Mouse (Mus musculus) MEL (cell line): Measurements from ENCODE around the gene Rps21. TPM values are rescaled to one million over a fixed set of nuclear protein-coding genes. Genes with fewer than 3 reads are reported as not detected.

Experiments used
- DNase-seq: peaks from one replicate; pipeline ENCODE4 v3.0.0; 2011; ENCODE audit warnings: low read depth, low spot score
- H3K27ac ChIP-seq: 2 replicates; pipeline ENCODE4 v1.5.1; 2012; ENCODE audit warnings: low read depth, mild to moderate bottlenecking, control low read depth, low read length, moderate library complexity; ENCODE audit not compliant: control insufficient read depth
- H3K27me3 ChIP-seq, 2 experiments: fragments of 150-350 bp in 1 of 2; sonication (generic) in 1 of 2; 2 replicates each; pipeline ENCODE4 v1.6.1; 2012; ENCODE audit warnings: low read length in 2 of 2, mild to moderate bottlenecking in 2 of 2, improper control_type of control experiment in 1 of 2, moderate library complexity in 1 of 2; ENCODE audit not compliant: insufficient read depth in 2 of 2, control insufficient read depth in 1 of 2
- H3K36me3 ChIP-seq, 2 experiments: 2 replicates each; pipeline ENCODE4 v1.6.1; 2012 to 2014; ENCODE audit warnings: low read length in 2 of 2, improper control_type of control experiment in 1 of 2, inconsistent platforms in 1 of 2, mild to moderate bottlenecking in 1 of 2; ENCODE audit not compliant: insufficient read depth in 2 of 2, control insufficient read depth in 1 of 2
- H3K4me1 ChIP-seq, 2 experiments: fragments of 150-350 bp in 1 of 2; sonication (generic) in 1 of 2; 2 replicates each; pipeline ENCODE4 v1.6.1; 2012; ENCODE audit warnings: low read length in 2 of 2, improper control_type of control experiment in 1 of 2, mild to moderate bottlenecking in 1 of 2; ENCODE audit not compliant: insufficient read depth in 2 of 2, control insufficient read depth in 1 of 2
- H3K4me3 ChIP-seq, 2 experiments: fragments of 150-350 bp in 1 of 2; sonication (generic) in 1 of 2; 2 replicates each; pipeline ENCODE4 v1.5.1; 2012; ENCODE audit warnings: low read depth in 2 of 2, low read length in 2 of 2, mild to moderate bottlenecking in 2 of 2, moderate library complexity in 2 of 2, control low read depth in 1 of 2, improper control_type of control experiment in 1 of 2; ENCODE audit not compliant: control insufficient read depth in 1 of 2, insufficient read depth in 1 of 2
- H3K79me2 ChIP-seq: 2 replicates; pipeline ENCODE4 v1.6.1; 2012; ENCODE audit warnings: mild to moderate bottlenecking, low read length, moderate library complexity; ENCODE audit not compliant: control insufficient read depth, poor library complexity, insufficient read depth
- H3K9ac ChIP-seq: 2 replicates; pipeline ENCODE4 v1.6.1; 2012; ENCODE audit warnings: low read depth, mild to moderate bottlenecking, control low read depth, low read length, moderate library complexity; ENCODE audit not compliant: control insufficient read depth, poor library complexity, severe bottlenecking
- H3K9me3 ChIP-seq: fragments of 150-350 bp; sonication (generic); replicated peaks from 2 replicates; pipeline ENCODE4 v1.6.1; 2012; ENCODE audit warnings: mild to moderate bottlenecking, low read length, improper control_type of control experiment, moderate library complexity; ENCODE audit not compliant: insufficient read depth
- BHLHE40 ChIP-seq: IDR thresholded peaks from 2 replicates; pipeline ENCODE4 v1.6.1; 2012; ENCODE audit warnings: low read depth, mild to moderate bottlenecking, inconsistent platforms, low read length, improper control_type of control experiment, borderline replicate concordance
- CHD2 ChIP-seq: IDR thresholded peaks from 2 replicates; pipeline ENCODE4 v1.6.1; 2011; ENCODE audit warnings: low read length, improper control_type of control experiment
- CTCF ChIP-seq, 3 experiments: IDR thresholded peaks in 2 of 3; conservative IDR thresholded peaks in 1 of 3; 2 replicates each; pipeline ENCODE4 v1.5.1; 2011 to 2012; ENCODE audit warnings: low read length in 3 of 3, low read depth in 2 of 3, mild to moderate bottlenecking in 2 of 3, improper control_type of control experiment in 1 of 3, inconsistent platforms in 1 of 3, mixed read lengths in 1 of 3, moderate library complexity in 1 of 3; ENCODE audit not compliant: control insufficient read depth in 1 of 3, insufficient read depth in 1 of 3, poor library complexity in 1 of 3, severe bottlenecking in 1 of 3
- ELF1 ChIP-seq: IDR thresholded peaks from 2 replicates; pipeline ENCODE4 v1.6.1; 2014; ENCODE audit warnings: low read depth, mild to moderate bottlenecking, inconsistent platforms, low read length, improper control_type of control experiment, moderate library complexity
- EP300 ChIP-seq, 2 experiments: IDR thresholded peaks; 2 replicates each; pipeline ENCODE4 v1.6.1; 2011; ENCODE audit warnings: improper control_type of control experiment in 2 of 2, low read length in 2 of 2, low read depth in 1 of 2, mild to moderate bottlenecking in 1 of 2
- ETS1 ChIP-seq: IDR thresholded peaks from 2 replicates; pipeline ENCODE4 v1.6.1; 2012; ENCODE audit warnings: low read depth, mild to moderate bottlenecking, inconsistent platforms, low read length, improper control_type of control experiment, moderate library complexity
- GABPA ChIP-seq: IDR thresholded peaks from 2 replicates; pipeline ENCODE4 v1.6.1; 2012; ENCODE audit warnings: low read depth, mild to moderate bottlenecking, inconsistent platforms, low read length, improper control_type of control experiment, moderate library complexity
- GATA1 ChIP-seq: IDR thresholded peaks from 2 replicates; pipeline ENCODE4 v1.6.1; 2011; ENCODE audit warnings: low read depth, low read length, improper control_type of control experiment
- HCFC1 ChIP-seq: IDR thresholded peaks from 2 replicates; pipeline ENCODE4 v1.6.1; 2012; ENCODE audit warnings: low read depth, mild to moderate bottlenecking, inconsistent platforms, low read length, improper control_type of control experiment, moderate library complexity
- JUND ChIP-seq: IDR thresholded peaks from 2 replicates; pipeline ENCODE4 v1.6.1; 2011; ENCODE audit warnings: low read depth, mild to moderate bottlenecking, improper control_type of control experiment, low read length
- MAFK ChIP-seq: IDR thresholded peaks from 2 replicates; pipeline ENCODE4 v1.6.1; 2011; ENCODE audit warnings: low read depth, mild to moderate bottlenecking, low read length, improper control_type of control experiment, borderline replicate concordance
- MAX ChIP-seq: IDR thresholded peaks from 2 replicates; pipeline ENCODE4 v1.6.1; 2011; ENCODE audit warnings: low read length, improper control_type of control experiment
- MXI1 ChIP-seq: IDR thresholded peaks from 2 replicates; pipeline ENCODE4 v1.6.1; 2011; ENCODE audit warnings: mild to moderate bottlenecking, low read depth, low read length, improper control_type of control experiment
- MYC ChIP-seq: IDR thresholded peaks from 2 replicates; pipeline ENCODE4 v1.6.1; 2011; ENCODE audit warnings: low read depth, mild to moderate bottlenecking, low read length, improper control_type of control experiment, moderate library complexity
- POLR2A ChIP-seq, 2 experiments: IDR thresholded peaks; 2 replicates each; pipeline ENCODE4 v1.6.1; 2011 to 2012; ENCODE audit warnings: low read length in 2 of 2, mild to moderate bottlenecking in 2 of 2, control low read depth in 1 of 2, improper control_type of control experiment in 1 of 2, low read depth in 1 of 2, moderate library complexity in 1 of 2; ENCODE audit not compliant: control insufficient read depth in 1 of 2, insufficient read depth in 1 of 2, poor library complexity in 1 of 2
- RAD21 ChIP-seq: IDR thresholded peaks from 2 replicates; pipeline ENCODE4 v1.6.1; 2011; ENCODE audit warnings: mild to moderate bottlenecking, low read depth, low read length, improper control_type of control experiment
- RCOR1 ChIP-seq: IDR thresholded peaks from 2 replicates; pipeline ENCODE4 v1.6.1; 2012; ENCODE audit warnings: low read depth, mild to moderate bottlenecking, inconsistent platforms, low read length, improper control_type of control experiment
- SMC3 ChIP-seq: IDR thresholded peaks from 2 replicates; pipeline ENCODE4 v1.6.1; 2011; ENCODE audit warnings: low read depth, low read length, improper control_type of control experiment
- TAL1 ChIP-seq: IDR thresholded peaks from 2 replicates; pipeline ENCODE4 v1.6.1; 2012; ENCODE audit warnings: mild to moderate bottlenecking, inconsistent platforms, low read length, moderate library complexity, mixed read lengths
- TBP ChIP-seq: IDR thresholded peaks from 2 replicates; pipeline ENCODE4 v1.8.0; 2011; ENCODE audit warnings: low read depth, low read length, improper control_type of control experiment
- UBTF ChIP-seq: IDR thresholded peaks from 2 replicates; pipeline ENCODE4 v1.6.1; 2012; ENCODE audit warnings: low read depth, mild to moderate bottlenecking, inconsistent platforms, low read length, improper control_type of control experiment, moderate library complexity, borderline replicate concordance; ENCODE audit not compliant: insufficient read depth
- USF2 ChIP-seq, 2 experiments: IDR thresholded peaks; 2 replicates each; pipeline ENCODE4 v1.6.1; 2011 to 2012; ENCODE audit warnings: improper control_type of control experiment in 2 of 2, low read length in 2 of 2, borderline replicate concordance in 1 of 2, inconsistent platforms in 1 of 2, low read depth in 1 of 2, mild to moderate bottlenecking in 1 of 2; ENCODE audit not compliant: insufficient read depth in 1 of 2
- ZC3H11A ChIP-seq: IDR thresholded peaks from 2 replicates; pipeline ENCODE4 v1.6.1; 2012; ENCODE audit warnings: low read depth, mild to moderate bottlenecking, inconsistent platforms, low read length, improper control_type of control experiment
- ZKSCAN1 ChIP-seq: IDR thresholded peaks from 2 replicates; pipeline ENCODE4 v1.6.1; 2012; ENCODE audit warnings: low read depth, mild to moderate bottlenecking, inconsistent platforms, low read length, improper control_type of control experiment, moderate library complexity
- ZNF384 ChIP-seq: IDR thresholded peaks from 2 replicates; pipeline ENCODE4 v1.6.1; 2012; ENCODE audit warnings: low read depth, mild to moderate bottlenecking, inconsistent platforms, low read length, improper control_type of control experiment
- polyA plus RNA-seq, 2 experiments: library from polyadenylated mRNA; stranded (reverse) in 1 of 2; unstranded in 1 of 2; fragments of >175 nt in 1 of 2; fragments of >200 nt in 1 of 2; gene quantifications; 2 replicates each; pipeline versions ENCODE4 v1.2.1 to v1.2.4; 2012; ENCODE audit warnings: low replicate concordance in 2 of 2, low read depth in 1 of 2; ENCODE audit not compliant: insufficient read length in 2 of 2, insufficient read depth in 1 of 2, missing spikeins in 1 of 2
- total RNA-seq: library from RNA; depleted of rRNA; stranded (reverse); fragments of 300-350 nt; gene quantifications from 2 replicates; pipeline ENCODE4 v1.2.3, GENCODE M21; 2012

Rps21 gene
- total and polyA plus RNA-seq, 3 experiments, result 995 to 4,916 (median 1,182) TPM

GRCm38 (mm10) chr2:180215951-180216350 is 41.2 kb upstream of the Rps21 start:
- Histone ChIP-seq H3K36me3 (no peaks in the 10 kb centered on the region), H3K9me3 (no peaks in the 10 kb centered on the region), H3K4me1 (no peaks in the 10 kb centered on the region), H3K4me3 (no peak overlapping the region), H3K27ac (no peak overlapping the region), H3K79me2 (no peaks in the 10 kb centered on the region), H3K9ac (no peak overlapping the region), H3K27me3 (no peaks in the 10 kb centered on the region)
- no peak for TF ChIP-seq BHLHE40
- TF ChIP-seq CTCF (IDR thresholded peaks at IDR 0.05 in 2 of 3, conservative IDR thresholded peaks at IDR 0.05 in 1 of 3; ENCODE audit: control insufficient read depth in 1 of 3, insufficient read depth in 1 of 3, low read depth in 2 of 3, low read length in 3 of 3, poor library complexity in 1 of 3, severe bottlenecking in 1 of 3), result no peak
- no peak for TF ChIP-seq GATA1
- no peak for TF ChIP-seq TAL1
- TF ChIP-seq HCFC1, result no peak
- no peak for TF ChIP-seq MAX
- TF ChIP-seq ZKSCAN1, result no peak
- TF ChIP-seq USF2 (IDR thresholded peaks at IDR 0.05; ENCODE audit: borderline replicate concordance in 1 of 2, insufficient read depth in 1 of 2, low read depth in 1 of 2, low read length in 2 of 2), result no peak
- TF ChIP-seq ELF1, result no peak
- no peak for TF ChIP-seq ETS1
- TF ChIP-seq POLR2A (IDR thresholded peaks at IDR 0.05; ENCODE audit: control insufficient read depth in 1 of 2, insufficient read depth in 1 of 2, low read depth in 1 of 2, low read length in 2 of 2, poor library complexity in 1 of 2), result no peak
- TF ChIP-seq UBTF, result no peak
- no peak for TF ChIP-seq ZC3H11A
- DNase-seq, result no peak

GRCm38 (mm10) chr2:180216921-180217320 is 40.3 kb upstream of the Rps21 start:
- Histone ChIP-seq H3K9me3 (no peaks in the 10 kb centered on the region), H3K4me1 (0 out of 4 replicates have a peak, but pooled peaks cover 0 to 3% of the 10 kb centered on the region in 2 experiments), H3K27me3 (no peaks in the 10 kb centered on the region), H3K36me3 (no peaks in the 10 kb centered on the region), H3K9ac (no peak overlapping the region), H3K4me3 (no peak overlapping the region), H3K79me2 (no peaks in the 10 kb centered on the region), H3K27ac (no peak overlapping the region)
- no peak for DNase-seq
- no peak for TF ChIP-seq ZNF384
- no peak for TF ChIP-seq GABPA
- no peak for TF ChIP-seq RAD21
- TF ChIP-seq USF2 (IDR thresholded peaks at IDR 0.05; ENCODE audit: borderline replicate concordance in 1 of 2, insufficient read depth in 1 of 2, low read depth in 1 of 2, low read length in 2 of 2), result no peak
- TF ChIP-seq MYC, result no peak
- no peak for TF ChIP-seq TBP
- TF ChIP-seq MAFK, result no peak
- TF ChIP-seq ELF1, result no peak
- no peak for TF ChIP-seq RCOR1
- TF ChIP-seq GATA1, result no peak
- TF ChIP-seq MXI1, result no peak
- no peak for TF ChIP-seq EP300 (IDR thresholded peaks at IDR 0.05; ENCODE audit: low read depth in 1 of 2, low read length in 2 of 2)
- TF ChIP-seq JUND, result no peak
- TF ChIP-seq CHD2, result no peak
- no peak for TF ChIP-seq SMC3
